Mouse (Mus musculus): ENCODE results near the gene Zmynd10. TPM values are rescaled to one million over a fixed set of nuclear protein-coding genes. Genes with fewer than 3 reads are reported as not detected.
A peak's percentile ranks its signal among the peaks of the same experiment; 100 is the strongest.

Zmynd10 gene
- total RNA-seq (2021): under 1 TPM in 1 of 2 experiments, not detected in 1; 0.18 TPM
- long read RNA-seq, experiment 1: 0 reads
- long read RNA-seq, experiment 2: 0 reads

DNA sequence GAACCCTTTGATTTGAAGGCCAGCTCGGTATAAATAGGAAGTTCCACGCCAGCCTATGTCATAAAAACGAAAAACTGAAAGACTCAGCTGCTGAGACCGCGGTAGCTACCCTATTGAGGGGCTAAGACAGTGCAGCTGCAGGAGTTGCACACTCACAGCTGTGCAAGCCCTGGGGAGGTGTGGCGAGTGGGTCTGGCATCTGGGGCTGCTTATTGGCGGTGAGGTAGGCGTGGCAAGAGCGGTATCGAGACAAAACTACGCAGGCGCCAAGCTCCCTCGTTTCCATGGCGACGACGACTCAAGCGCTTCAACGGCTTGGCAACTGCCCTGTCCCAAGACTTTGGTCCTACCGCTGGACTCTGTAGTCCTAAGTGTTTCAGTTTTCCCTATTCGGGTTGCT, at the start of gene Zmynd10:
Zmynd10 (plus strand) TSS at position 273 of the 400 bp plus-strand sequence.
- peak; percentile 85 for DNase-seq

DNA sequence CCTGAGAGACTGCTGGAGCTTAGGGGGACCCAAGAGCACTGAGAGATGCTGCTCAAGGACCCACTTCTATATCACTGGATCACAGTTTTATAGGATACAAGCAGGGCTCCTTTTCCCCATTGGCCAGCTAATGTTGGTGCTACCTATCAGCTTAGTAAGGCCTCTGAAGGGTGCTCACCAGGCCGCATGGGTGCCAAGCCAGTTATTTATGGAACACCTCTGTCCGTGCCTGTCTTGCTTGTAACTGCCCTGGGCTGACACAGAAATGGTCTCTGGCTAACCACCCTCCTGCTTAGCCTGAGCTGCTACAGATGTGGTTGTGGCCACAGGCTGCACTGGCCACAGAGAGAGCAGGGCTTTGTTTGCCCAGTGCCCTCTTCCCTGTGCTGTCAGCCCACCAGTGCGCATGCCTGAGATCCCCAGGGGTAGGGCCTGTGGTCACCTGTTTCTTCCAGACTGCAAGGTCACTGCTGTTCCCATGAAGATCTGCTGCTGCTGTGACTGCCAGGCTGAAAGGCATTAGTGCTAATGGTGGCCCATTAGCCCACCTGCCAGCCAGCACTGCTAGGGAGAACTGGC, 46.3 kb upstream of the Zmynd10 start:
- no peak for DNase-seq

DNA sequence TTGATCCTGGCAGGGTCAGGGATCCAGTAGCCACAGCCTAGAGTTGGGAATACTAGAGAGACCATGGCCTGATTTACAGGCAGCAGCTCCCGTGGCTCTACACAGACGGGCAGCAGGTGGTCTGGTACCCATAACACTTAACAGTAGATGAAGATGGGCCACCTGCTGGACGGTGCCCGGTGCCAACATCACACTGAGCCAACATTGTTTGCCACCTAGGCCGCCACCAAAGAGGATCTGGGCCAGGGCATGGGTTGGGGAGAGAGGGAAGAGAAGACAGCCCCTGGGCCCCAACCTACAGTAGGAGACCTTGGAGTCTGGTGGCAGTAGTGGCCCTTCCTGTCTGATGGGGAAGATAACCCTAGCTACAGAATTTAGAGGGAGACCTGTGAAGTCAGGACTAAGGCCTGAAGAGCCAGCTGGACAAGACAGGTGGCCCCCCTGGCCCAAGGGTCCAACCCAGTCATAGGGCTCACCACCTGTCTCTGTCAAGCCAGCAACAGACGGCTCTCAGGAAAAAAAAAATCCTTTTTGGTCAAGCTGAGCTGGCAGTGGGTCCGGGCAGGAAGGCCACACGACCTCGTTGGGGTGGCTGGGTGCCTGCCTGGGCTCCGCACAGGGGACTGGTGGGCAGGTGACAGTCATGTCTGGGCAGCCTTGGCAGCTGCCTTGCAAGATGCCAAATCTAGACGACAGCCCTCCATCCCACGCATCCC, 44.8 kb upstream of the Zmynd10 start:
- DNase-seq: no peak

DNA sequence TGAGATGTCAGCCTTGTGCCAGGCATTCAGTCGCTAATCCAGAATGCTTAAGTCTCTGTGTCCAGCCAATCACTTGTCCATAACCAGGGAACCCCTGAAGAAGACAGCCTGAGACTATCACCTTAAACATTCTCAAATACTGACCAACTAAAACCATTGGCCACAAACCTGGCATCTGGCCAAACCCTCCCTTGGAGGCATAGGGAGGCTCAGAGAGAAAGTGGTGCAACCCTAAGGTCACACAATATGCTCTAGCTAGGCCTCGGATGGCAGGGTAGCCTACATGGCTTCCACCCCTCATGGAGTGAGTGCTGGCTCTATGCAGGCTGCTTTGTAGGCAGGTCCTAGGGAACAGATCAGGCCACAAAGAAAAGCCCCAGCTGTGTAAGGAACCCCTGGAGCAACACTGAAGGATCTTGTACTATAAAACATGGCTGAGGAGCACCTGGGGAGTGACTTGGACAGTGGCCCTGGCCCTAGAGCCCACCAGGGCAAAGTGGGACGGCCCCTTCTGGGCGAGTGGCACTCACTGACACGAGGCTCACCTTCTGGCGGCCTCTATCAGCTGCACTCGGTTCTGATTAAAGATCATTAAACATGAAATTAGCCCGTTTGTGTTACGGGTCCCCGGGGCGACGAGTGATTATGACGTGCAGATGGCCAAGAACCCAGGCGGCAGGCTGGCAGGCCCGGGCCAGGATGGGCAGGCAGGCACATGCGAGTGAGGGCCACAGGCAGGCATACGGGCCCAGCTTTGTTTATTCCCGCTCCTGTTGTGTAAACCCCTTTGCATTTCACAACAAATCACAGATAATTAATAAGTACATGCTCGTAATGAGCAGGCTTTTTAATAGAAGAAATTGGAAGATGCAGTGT, 42.2 kb upstream of the Zmynd10 start:
- DNase-seq: peak; percentile 26

DNA sequence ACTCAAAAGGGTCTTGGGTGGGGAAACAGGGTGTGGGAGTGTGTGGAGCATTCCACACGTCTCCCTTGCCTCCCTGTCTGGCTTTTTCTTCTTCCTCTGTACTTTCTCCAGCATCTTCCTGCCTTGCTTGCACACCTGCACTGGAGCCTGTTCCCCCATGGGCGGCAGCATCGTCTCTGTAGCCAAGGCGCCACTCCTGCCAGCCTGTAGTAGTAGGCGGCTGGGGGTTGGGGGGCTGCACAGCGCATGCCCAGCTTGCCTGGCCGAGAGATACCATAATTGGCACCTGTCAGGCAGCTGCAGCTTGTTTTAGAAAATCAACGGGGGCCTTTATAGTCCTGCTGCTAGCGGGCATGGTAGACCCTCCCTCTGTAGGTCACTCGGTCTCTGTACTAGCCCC, 38.8 kb upstream of the Zmynd10 start:
- DNase-seq: no peak

DNA sequence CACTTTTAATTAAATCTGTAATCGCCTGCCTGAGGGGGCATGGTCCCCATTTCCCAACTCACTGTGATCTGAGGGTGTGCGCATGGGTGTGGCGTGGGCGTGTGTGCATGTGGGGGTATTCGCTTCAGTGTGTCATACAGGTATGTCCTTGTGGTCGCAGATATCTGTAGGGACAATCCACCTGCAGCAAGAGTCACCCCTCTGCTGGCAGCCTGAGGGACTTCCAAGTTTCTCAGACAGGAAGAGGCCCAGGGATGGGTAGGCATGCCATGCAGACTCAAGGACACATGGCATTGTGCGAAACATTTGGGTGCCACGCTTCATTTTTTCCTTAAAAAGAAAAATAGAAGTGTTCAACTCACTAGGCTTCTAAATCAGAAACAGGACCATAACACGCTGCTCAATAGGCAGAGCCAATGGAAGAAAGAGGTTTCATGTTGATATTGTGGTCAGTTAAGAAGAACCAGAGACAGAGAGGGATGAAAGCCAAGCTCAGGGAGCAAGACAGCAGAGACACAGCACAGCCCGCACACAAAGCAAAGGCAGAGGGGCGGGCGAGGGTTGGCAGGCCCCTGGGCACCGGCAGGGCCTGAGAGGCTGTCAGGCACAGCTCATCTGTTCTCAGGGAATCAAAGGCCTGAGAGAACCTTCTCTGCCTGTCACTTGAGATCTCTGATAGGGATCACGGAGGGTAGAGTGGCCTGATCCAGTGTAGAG, 36.6 kb upstream of the Zmynd10 start:
- no peak for DNase-seq

DNA sequence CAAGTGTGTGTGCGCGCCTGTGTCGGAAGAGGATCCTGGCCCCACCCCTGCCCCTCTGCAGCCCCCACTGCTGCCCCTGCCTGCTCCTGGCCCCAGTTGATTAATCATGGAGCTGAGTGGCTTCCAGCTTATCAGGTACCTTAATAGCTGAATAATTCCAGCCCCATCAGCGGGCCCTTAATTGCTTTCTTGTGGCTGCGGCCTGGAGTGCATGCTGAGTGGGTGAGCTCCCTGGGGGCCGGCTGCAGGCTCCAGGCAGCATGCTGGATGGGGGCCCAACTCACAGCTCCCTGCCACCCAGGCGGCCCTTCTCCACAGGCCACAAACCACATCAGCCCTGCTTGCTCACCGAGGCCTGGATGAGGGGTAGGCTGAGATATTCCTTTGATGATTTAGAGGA, 35.7 kb upstream of the Zmynd10 start:
- DNase-seq: no peak

DNA sequence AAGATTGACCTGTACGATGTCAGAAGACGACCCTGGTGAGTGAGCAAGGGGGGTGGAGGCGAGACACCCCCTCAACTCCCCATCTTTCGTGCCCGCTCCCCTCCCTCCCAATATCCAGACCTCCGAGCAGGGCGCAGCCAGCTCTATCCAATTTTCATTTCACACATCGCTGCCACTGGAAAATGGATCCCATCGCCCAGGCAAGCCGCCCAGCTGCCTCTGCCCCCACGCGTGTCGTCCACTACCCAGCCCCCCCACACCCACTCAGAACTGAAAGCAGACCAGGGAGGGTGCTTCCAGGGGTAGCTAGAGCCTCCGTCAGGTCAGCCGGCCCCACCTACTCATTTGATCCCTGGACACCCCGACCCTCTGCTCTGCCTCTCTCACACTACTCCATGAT, 34.8 kb upstream of the Zmynd10 start:
- no peak for DNase-seq

DNA sequence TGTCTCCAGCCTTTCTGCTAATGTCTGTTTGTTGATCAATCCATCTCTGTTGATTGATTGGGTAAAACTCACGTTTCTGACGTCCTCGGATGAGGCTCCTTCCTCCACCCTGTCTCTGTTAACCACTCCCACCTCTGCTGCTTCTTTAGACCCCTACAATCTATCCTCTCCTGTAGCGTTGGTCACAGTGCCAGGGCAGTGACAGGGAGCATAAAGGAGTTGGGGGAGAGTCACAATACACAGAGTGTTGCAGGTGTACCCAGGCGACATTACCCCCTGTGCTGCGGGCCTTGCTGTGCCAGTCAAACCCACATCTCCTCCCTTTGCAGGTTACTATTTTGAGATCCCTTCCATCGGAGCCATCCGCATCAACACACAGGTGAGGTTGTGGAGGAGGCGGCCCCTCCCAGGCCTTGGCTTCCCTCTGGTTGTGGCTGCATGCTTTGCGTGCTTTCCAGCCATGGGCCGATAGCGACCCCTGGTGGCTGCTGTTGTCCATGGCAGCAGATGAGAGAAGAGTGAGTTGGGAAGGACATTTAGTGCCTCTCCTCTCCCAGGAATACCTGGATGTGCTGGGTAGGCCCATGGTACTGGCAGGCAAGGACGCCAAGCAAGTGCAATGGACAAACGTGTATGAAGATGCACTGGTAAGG, 32.7 kb upstream of the Zmynd10 start:
- DNase-seq: peak; percentile 91

DNA sequence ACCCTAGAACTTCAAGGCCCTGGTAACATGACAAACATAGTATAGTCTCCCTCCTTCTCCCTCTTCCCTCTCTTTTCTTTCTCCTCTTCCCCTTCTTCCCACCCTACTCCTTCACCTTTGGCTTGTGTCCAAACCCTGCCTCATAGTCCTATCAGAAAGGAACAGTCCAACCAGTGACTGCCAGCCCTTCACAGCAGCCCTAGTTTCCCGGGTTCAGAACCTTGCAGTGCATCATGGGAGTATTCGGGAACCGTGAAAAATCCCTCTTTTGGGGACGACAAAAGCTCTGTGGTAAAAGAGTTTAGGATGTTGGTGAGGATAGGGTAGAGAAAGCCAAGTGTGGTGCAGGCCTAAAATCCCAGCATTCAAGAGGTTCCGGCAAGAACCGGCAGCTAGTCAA, 26.8 kb upstream of the Zmynd10 start:
- no peak for DNase-seq

DNA sequence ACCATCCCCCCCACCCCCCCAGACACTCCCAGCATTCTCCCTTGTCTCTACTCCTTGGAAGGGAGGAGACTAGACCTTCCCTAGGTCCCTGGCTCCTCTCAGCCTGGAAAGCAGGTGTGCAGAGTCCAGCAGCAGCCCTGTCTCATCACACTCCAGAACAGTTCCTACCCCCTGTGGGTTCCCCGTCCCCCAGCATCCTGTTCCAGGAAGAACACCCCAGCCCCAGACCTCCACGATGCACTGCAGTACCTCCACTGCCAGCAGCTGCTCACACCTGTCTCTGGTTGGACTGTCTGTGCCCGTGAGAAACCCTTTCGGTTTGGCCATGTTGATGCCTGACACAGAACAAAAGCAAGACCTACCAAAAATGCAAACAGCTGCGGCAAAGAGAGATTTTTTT, 25.9 kb upstream of the Zmynd10 start:
- DNase-seq: no peak

DNA sequence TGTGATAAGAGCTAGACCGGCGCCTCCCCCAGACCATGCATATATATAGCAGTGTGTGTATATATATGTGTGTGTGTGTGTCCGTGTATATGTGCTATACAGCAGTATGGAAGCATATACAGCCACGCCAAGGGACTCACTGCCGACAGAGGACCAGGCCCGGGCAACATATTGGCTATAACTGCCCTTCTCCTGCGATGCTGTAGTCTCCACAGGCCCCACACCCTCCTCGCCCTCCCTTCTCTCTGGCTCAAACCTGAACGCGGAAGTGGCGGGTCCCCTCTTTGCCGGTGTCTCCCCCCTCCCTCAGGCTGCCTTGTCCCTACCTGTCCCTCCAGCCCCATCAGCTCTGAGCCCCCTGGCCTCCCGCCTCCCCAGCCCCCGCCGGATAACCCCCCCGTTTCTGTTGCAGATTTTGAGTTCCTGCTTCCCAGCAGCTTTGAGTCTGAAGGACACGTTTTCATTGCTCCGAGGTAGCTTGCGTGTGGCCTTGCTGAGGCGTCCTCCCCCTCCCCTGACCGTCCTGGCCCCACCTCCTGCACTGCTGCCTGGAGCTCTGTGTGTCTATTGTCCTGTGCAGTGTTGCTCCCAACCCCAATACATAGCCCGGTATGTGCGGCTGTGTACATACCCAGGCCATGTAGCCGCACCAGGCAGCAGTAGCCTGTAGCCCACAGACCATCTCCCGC, 25.2 kb upstream of the Zmynd10 start:
- DNase-seq: no peak

DNA sequence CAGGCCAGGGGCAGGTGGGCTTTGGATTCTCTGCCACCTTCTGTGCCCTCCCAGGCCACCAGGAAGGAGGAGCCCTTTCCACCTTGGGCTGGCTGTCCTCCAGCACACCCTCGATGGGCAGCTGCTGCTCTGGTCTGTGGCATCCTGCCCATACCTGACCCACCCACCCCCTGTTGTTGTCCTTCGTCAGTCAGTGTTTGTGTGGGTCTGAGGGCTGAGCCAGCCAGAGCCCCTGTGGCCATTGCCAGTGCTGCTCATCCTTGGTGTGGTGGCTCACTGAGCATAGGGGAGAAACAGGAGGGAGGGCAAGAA, 24.7 kb upstream of the Zmynd10 start:
- DNase-seq: no peak

DNA sequence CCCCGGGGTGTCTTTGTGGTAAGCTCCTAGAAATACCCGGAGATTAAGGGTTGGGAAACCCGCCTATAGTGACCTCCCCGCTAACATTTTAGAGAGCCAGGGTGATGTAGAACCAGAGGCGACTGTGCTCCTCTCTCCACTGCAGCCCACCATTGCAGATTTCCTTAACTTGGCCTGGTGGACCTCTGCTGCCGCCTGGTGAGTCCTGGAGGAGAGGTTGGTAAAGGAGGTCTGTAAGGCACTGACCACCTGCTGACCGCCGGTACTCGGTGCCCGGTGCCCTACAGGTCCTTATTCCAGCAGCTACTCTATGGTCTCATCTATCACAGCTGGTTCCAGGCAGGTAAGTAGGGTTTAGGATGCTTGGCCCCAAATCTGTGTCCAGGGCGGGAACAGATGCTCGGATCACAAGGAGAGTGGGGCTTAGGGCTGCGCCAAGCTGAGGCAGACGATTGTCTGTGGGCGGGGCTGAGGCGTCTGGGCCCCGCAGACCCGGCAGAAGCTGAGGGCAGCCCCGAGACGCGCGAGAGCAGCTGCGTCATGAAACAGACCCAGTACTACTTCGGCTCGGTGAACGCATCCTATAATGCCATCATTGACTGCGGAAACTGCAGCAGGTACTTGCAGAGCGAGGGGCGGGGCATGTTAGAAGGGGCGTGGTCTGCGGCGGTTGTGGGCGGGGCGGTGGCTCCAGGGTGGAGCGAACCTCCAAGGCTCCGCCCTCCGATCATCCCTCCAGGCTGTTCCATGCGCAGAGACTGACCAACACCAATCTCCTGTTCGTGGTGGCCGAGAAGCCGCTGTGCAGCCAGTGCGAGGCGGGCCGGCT, 20.7 kb upstream of the Zmynd10 start:
- DNase-seq: peak; percentile 70

DNA sequence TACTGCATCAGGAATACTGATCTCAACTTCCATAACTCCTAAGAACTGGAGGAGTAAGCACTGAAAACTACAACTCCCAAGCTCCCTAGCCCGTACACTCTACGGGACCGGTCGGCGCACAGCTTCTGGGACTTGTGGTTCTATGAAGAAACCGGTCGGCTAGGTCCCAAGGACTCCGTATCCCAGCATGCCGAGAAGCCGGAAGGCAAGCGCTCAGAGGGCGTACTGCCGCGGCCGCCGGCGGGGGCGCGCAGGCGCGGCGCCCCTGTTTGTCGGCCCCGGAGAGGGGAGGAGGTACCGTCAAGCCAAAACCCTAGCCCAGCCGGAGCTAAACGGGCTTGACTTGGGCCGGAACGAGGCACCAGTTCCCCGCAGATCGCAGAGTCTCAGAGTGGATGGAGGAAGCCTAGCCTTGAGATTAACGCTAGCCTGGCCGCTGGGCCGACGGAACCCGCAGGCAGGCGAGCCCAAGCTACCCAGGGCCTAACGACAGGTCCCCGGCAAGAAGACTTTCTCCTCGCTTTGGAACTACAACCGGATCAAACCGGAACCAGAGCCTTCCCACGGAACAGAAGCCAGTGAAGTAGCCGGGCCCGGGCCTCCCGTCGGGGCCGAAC, 13.2 kb upstream of the Zmynd10 start, which contains the start of gene Tmem115:
Tmem115 (plus strand) TSS at position 155 of the 617 bp plus-strand sequence.
- peak; percentile 83 for DNase-seq

DNA sequence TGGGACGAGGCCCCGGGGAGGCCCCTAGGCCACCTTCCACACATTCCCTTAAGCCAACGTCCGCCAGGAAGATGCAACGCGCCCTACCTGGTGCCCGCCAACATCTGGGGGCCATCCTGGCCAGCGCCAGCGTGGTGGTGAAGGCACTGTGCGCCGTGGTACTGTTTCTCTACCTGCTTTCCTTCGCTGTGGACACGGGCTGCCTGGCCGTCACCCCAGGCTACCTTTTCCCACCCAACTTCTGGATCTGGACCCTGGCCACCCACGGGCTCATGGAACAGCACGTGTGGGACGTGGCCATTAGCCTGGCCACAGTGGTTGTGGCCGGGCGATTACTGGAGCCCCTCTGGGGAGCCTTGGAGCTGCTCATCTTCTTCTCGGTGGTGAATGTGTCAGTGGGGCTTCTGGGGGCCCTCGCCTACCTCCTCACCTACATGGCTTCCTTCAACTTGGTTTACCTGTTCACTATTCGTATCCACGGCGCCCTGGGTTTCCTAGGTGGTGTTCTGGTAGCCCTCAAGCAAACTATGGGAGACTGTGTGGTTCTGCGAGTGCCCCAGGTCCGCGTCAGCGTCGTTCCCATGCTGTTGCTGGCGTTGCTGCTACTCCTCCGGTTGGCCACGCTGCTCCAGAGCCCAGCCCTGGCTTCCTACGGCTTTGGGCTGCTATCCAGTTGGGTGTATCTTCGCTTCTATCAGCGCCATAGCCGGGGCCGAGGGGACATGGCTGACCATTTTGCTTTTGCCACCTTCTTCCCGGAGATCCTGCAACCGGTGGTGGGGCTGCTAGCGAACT, 12.5 kb upstream of the Zmynd10 start:
- DNase-seq: peak; percentile 49

DNA sequence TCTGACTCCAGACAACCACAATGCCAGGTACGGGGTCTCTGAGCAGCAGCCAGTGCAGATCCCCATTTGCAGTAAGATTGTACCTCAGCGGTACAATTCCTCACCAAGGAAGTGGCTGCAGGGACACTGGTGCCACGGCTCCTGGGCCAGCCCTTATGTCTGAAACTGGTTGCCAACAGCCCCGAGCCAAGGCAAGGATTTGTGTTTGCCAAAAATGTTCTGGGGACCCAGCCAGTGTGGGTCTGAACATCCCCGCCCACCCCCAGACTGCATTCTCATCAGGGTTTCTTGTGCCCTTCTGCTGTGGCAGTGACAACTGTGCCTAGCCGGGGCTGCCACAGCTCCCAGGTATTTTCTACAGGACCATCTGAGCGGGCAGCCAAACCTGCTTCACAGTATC, 8.9 kb upstream of the Zmynd10 start:
- no peak for DNase-seq

DNA sequence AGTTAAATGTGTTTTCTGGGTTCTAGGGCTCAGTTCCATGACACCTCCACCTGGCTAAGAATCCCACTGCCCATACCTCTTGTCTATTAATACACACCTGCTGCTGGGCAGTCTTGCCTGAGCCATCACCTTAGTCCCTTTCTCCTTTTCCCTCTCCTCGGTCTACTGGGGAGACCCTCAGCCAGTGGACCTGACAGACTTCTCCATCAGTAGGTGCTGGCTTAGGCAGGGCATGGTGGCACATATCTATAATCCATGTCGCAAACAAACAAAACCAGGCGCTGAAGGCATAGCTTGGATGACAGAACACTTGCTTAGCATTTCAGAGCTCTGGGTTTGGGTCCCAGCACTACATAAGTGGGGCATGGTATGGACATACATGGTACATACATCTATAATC, 8.4 kb upstream of the Zmynd10 start:
- no peak for DNase-seq

DNA sequence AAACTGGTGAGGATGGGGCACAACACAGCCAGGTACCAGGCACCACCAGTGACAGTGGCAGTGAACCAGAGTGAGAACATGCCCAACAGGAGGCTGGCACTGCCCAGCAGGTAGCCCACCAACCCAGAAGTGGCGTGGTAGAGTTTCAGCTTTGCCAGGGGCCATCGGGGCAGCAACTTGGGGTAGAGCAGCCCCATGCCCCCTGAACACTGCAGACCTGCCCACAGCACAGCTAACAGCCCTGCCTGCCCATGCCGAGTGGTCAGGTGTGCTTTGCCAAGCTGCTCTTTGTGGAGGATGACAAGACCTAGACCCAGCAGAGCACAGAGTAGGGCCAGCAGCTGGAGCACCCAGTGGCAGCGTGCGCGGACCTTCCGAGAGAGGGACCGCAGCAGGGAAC, 7.2 kb upstream of the Zmynd10 start:
- no peak for DNase-seq

All from gastrocnemius, postnatal 10 days (tissue).